Mouse (Mus musculus) myocyte (in vitro differentiated cells): Measurements from ENCODE around the gene Fam71d.

Source experiments
- CEBPB ChIP-seq: IDR thresholded peaks from 2 replicates; pipeline ENCODE4 v1.6.1; 2011; ENCODE audit warnings: mild to moderate bottlenecking, moderate library complexity; ENCODE audit not compliant: poor library complexity, insufficient read depth, severe bottlenecking
- POLR2A ChIP-seq: IDR thresholded peaks from one replicate; pipeline ENCODE4 v1.6.1; 2011; ENCODE audit warnings: low read depth, mild to moderate bottlenecking, control low read depth, moderate library complexity; ENCODE audit not compliant: insufficient read length

DNA sequence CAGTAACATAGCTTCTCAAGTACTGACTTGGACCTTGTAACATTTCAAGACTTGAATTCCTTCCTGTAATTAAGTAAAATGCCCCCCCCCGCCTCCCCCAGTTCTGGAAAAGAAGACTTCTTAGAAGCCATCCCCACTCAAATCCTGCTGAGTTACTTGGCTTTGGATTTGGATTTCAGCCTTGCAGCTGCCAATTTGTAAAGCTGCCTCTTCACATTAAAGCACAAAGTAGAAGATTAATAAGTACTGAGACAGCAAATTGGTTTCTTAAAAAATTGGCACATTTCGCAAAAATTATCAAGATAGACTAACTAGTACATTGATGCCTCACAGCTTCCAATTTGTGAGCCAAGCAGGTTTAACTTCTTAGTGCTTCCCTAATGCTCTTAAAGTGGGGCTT, 47.6 kb upstream of the Fam71d start:
- no peak for TF ChIP-seq POLR2A
- TF ChIP-seq CEBPB = no peak
